Comparison of ENCODE assay signal across 8 mouse cellular contexts in the genomic region with DNA sequence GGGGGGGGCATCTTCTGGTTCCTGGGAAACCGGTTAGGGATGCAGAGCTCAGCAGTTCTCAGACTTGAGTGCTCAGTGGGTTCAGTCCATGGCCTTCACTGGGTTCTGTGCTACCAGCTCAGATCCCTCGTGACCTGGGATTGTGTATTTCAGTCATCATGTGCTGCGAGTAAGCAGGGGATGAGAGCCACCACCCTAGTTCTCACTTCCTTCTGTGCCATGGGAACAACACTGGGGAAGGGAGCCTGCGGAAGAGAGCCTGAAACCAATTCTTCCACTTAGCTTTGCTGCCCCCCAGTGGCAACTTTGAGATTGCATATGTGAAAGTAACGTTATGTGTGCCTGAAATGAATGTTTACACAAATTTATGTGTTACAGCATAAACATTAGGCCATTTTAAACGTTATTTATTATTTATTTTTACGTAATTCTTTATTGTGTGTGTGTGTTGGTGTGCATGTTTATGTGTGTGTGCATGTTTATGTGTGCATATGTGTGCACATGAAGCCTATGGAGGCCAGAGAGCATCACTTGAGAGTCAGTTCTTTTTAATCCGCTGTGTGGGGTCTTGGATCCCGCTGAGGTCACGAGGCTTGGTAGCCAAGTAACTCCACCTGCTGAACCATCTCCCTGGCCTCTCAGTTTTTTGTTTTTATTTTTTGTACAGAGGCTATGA. TPM values are rescaled to one million over a fixed set of nuclear protein-coding genes. Genes with fewer than 3 reads are reported as not detected.
DNase-seq lines count a peak whose midpoint lies in the region; ATAC-seq and TF ChIP-seq lines count a peak whose summit lies in the region.

No protein-coding gene starts in this region.

- 13% methylated on average over 10 of the region's 10 CpGs for WGBS in forebrain, embryonic 11.5 days
- 9% methylated on average over 10 of the region's 10 CpGs for WGBS in heart, postnatal 0 days
- WGBS in liver, embryonic 16.5 days (ENCODE audit: insufficient replicate concordance): 11% methylated on average over 10 of the region's 10 CpGs
- WGBS in neural tube, embryonic 12.5 days: 15% methylated on average over 10 of the region's 10 CpGs
- WGBS in stomach, postnatal 0 days: 11% methylated on average over 10 of the region's 10 CpGs

- no peak overlapping the region for H3K4me3 ChIP-seq in forebrain, embryonic 11.5 days (ENCODE audit: low read depth, low read length)
- H3K4me3 ChIP-seq in heart, postnatal 0 days (ENCODE audit: low read depth, low read length): no peak overlapping the region
- no peak overlapping the region for H3K4me3 ChIP-seq in liver, embryonic 16.5 days (ENCODE audit: low read depth, low read length)
- no peak overlapping the region for H3K4me3 ChIP-seq in neural tube, embryonic 12.5 days
- no peak overlapping the region for H3K4me3 ChIP-seq in stomach, postnatal 0 days (ENCODE audit: low read depth, low read length)

- no peaks in the 10 kb centered on the region for H3K9me3 ChIP-seq in forebrain, embryonic 11.5 days (ENCODE audit: control insufficient read depth, low read length)
- no peaks in the 10 kb centered on the region for H3K9me3 ChIP-seq in heart, postnatal 0 days (replicated peaks; ENCODE audit: control insufficient read depth, low read length)
- H3K9me3 ChIP-seq in liver, embryonic 16.5 days (replicated peaks; ENCODE audit: control insufficient read depth, low read length): no peaks in the 10 kb centered on the region
- no peaks in the 10 kb centered on the region for H3K9me3 ChIP-seq in neural tube, embryonic 12.5 days
- H3K9me3 ChIP-seq in stomach, postnatal 0 days (ENCODE audit: control insufficient read depth, low read length): no peaks in the 10 kb centered on the region

- no peak overlapping the region for H3K9ac ChIP-seq in forebrain, embryonic 11.5 days (ENCODE audit: low read length)
- H3K9ac ChIP-seq in heart, postnatal 0 days (replicated peaks; ENCODE audit: low read depth, low read length): no peak overlapping the region
- H3K9ac ChIP-seq in liver, embryonic 16.5 days (ENCODE audit: low read depth, low read length): no peak overlapping the region
- H3K9ac ChIP-seq in neural tube, embryonic 12.5 days: no peak overlapping the region
- no peak overlapping the region for H3K9ac ChIP-seq in stomach, postnatal 0 days (ENCODE audit: low read length)

- DNase-seq in CD8-positive naive resting alpha-beta T cell, adult 2 months (ENCODE audit: low read depth in 2 of 2, low spot score in 2 of 2): peak; percentile 44 to 63
- peak; percentile 73 for DNase-seq in c-Kit-positive CD71-negative TER-119-negative erythroid progenitor cells, embryonic 14.5 days (ENCODE audit: low read depth)
- peak; percentile 86 for DNase-seq in forebrain, embryonic 11.5 days (ENCODE audit: low spot score)
- peak; percentile 70 for DNase-seq in heart, postnatal 0 days (ENCODE audit: low spot score)
- DNase-seq in kidney, postnatal 36 days: peak; percentile 75 to 94
- peak; percentile 84 for DNase-seq in stomach, postnatal 0 days (ENCODE audit: low spot score)

- H3K27me3 ChIP-seq in forebrain, embryonic 11.5 days (ENCODE audit: control insufficient read depth, insufficient read depth, low read length): no peaks in the 10 kb centered on the region
- no peaks in the 10 kb centered on the region for H3K27me3 ChIP-seq in heart, postnatal 0 days (ENCODE audit: control insufficient read depth, insufficient read depth, low read length)
- H3K27me3 ChIP-seq in liver, embryonic 16.5 days (ENCODE audit: control insufficient read depth, insufficient read depth, low read depth, low read length): no peaks in the 10 kb centered on the region
- H3K27me3 ChIP-seq in neural tube, embryonic 12.5 days (replicated peaks): no peaks in the 10 kb centered on the region
- H3K27me3 ChIP-seq in stomach, postnatal 0 days (ENCODE audit: control insufficient read depth, insufficient read depth, low read length): no peaks in the 10 kb centered on the region

- no peak for TF ChIP-seq EP300 in heart, postnatal 0 days (IDR thresholded peaks at IDR 0.05; ENCODE audit: low read depth)
- no peak for TF ChIP-seq EP300 in stomach, postnatal 0 days (optimal IDR thresholded peaks at IDR 0.05)

- ATAC-seq in forebrain, embryonic 11.5 days (replicated peaks; ENCODE audit: low FRiP score): peak; percentile 77
- peak; percentile 58; the same call in 1 of the 2 replicates for ATAC-seq in heart, postnatal 0 days (ENCODE audit: insufficient read depth, low read depth)
- ATAC-seq in liver, embryonic 16.5 days (ENCODE audit: low read depth): peak; percentile 39; the same call in 1 of the 2 replicates
- 0 out of 2 replicates have a peak, but pooled peaks have one; percentile 53 for ATAC-seq in neural tube, embryonic 12.5 days (ENCODE audit: low FRiP score, low read depth)
- peak; percentile 89 for ATAC-seq in stomach, postnatal 0 days (ENCODE audit: low FRiP score, low TSS enrichment)

- TF ChIP-seq CTCF in heart, postnatal 0 days (IDR thresholded peaks at IDR 0.05; ENCODE audit: low read depth): peak; percentile 89
- peak; percentile 96 for TF ChIP-seq CTCF in stomach, postnatal 0 days (IDR thresholded peaks at IDR 0.05; ENCODE audit: low read depth)

- H3K36me3 ChIP-seq in forebrain, embryonic 11.5 days (ENCODE audit: control insufficient read depth, insufficient read depth, low read length): no peaks in the 10 kb centered on the region
- H3K36me3 ChIP-seq in heart, postnatal 0 days (replicated peaks; ENCODE audit: control insufficient read depth, insufficient read depth, low read length): no peaks in the 10 kb centered on the region
- H3K36me3 ChIP-seq in liver, embryonic 16.5 days (ENCODE audit: control insufficient read depth, insufficient read depth): no peaks in the 10 kb centered on the region
- H3K36me3 ChIP-seq in neural tube, embryonic 12.5 days: no peaks in the 10 kb centered on the region
- H3K36me3 ChIP-seq in stomach, postnatal 0 days (ENCODE audit: control insufficient read depth, insufficient read depth, low read length): no peaks in the 10 kb centered on the region

- no peak overlapping the region for H3K4me2 ChIP-seq in forebrain, embryonic 11.5 days (ENCODE audit: low read depth, low read length, severe bottlenecking)
- H3K4me2 ChIP-seq in heart, postnatal 0 days (ENCODE audit: low read depth, low read length): no peak overlapping the region
- no peak overlapping the region for H3K4me2 ChIP-seq in liver, embryonic 16.5 days (ENCODE audit: low read depth, low read length)
- H3K4me2 ChIP-seq in neural tube, embryonic 12.5 days (replicated peaks): no peak overlapping the region
- no peak overlapping the region for H3K4me2 ChIP-seq in stomach, postnatal 0 days (replicated peaks; ENCODE audit: low read depth)

- H3K27ac ChIP-seq in forebrain, embryonic 11.5 days (ENCODE audit: low read depth, low read length): no peak overlapping the region
- no peak overlapping the region for H3K27ac ChIP-seq in heart, postnatal 0 days (ENCODE audit: low read depth)
- H3K27ac ChIP-seq in liver, embryonic 16.5 days (ENCODE audit: low read length): no peak overlapping the region
- no peak overlapping the region for H3K27ac ChIP-seq in neural tube, embryonic 12.5 days
- no peak overlapping the region for H3K27ac ChIP-seq in stomach, postnatal 0 days (replicated peaks)

- H3K4me1 ChIP-seq in forebrain, embryonic 11.5 days (replicated peaks; ENCODE audit: control insufficient read depth, insufficient read depth, low read length): 0 out of 2 replicates have a peak, but pooled peaks cover 2% of the 10 kb centered on the region
- no peaks in the 10 kb centered on the region for H3K4me1 ChIP-seq in heart, postnatal 0 days (ENCODE audit: control insufficient read depth, insufficient read depth)
- no peaks in the 10 kb centered on the region for H3K4me1 ChIP-seq in liver, embryonic 16.5 days (ENCODE audit: control insufficient read depth, low read depth, low read length)
- H3K4me1 ChIP-seq in neural tube, embryonic 12.5 days: no peaks in the 10 kb centered on the region
- H3K4me1 ChIP-seq in stomach, postnatal 0 days (replicated peaks; ENCODE audit: control insufficient read depth, insufficient read depth): no peaks in the 10 kb centered on the region

RNA-seq across cellular contexts. Expression of a gene that starts 38.8 kb away (rescaled TPM):
- 0.11 TPM in 1 of 2 replicates, not detected in the other for polyA plus RNA-seq in forebrain, embryonic 11.5 days (2014; fragmentation: Nextera tagmentation; extraction: Ambion mirVana)
- total RNA-seq in heart, postnatal 0 days (2014; rRNA removed; ENCODE audit: low replicate concordance): 0.08 and 0.11 TPM in 2 replicates
- 0.25 and 0.46 TPM in 2 replicates for polyA plus RNA-seq in heart, postnatal 0 days (2015; fragmentation: Nextera tagmentation; extraction: Ambion mirVana)
- polyA plus RNA-seq in liver, embryonic 16.5 days (2015; fragmentation: Nextera tagmentation; extraction: Ambion mirVana): 0.04 and 0.05 TPM in 2 replicates
- 0.18 and 0.22 TPM in 2 replicates for polyA plus RNA-seq in neural tube, embryonic 12.5 days (2016; fragmentation: Nextera tagmentation; extraction: Ambion mirVana)
- 0.05 and 0.11 TPM in 2 replicates for polyA plus RNA-seq in stomach, postnatal 0 days (2015; fragmentation: Nextera tagmentation; extraction: Ambion mirVana)

RNA-seq across cellular contexts. Expression of a gene that starts 45.9 kb away (rescaled TPM):
- polyA plus RNA-seq in forebrain, embryonic 11.5 days (2014; fragmentation: Nextera tagmentation; extraction: Ambion mirVana): 0.96 and 1.2 TPM in 2 replicates
- total RNA-seq in heart, postnatal 0 days (2014; rRNA removed; ENCODE audit: low replicate concordance): 1.6 TPM in 1 of 2 replicates, not detected in the other
- polyA plus RNA-seq in heart, postnatal 0 days (2015; fragmentation: Nextera tagmentation; extraction: Ambion mirVana): 1.1 TPM in 2 replicates
- 14.9 and 15.5 TPM in 2 replicates for polyA plus RNA-seq in liver, embryonic 16.5 days (2015; fragmentation: Nextera tagmentation; extraction: Ambion mirVana)
- 0.79 and 1.2 TPM in 2 replicates for polyA plus RNA-seq in neural tube, embryonic 12.5 days (2016; fragmentation: Nextera tagmentation; extraction: Ambion mirVana)
- 1.8 TPM in 2 replicates for polyA plus RNA-seq in stomach, postnatal 0 days (2015; fragmentation: Nextera tagmentation; extraction: Ambion mirVana)

Comparison
In these comparisons a context has a peak if more than half of its experiments do, and no peak if none do; other contexts are left out.
1. ATAC-seq: peak in every context shown above with its lines; median percentile 89 in stomach, postnatal 0 days; 77 in forebrain, embryonic 11.5 days; 58 in heart, postnatal 0 days; 53 in neural tube, embryonic 12.5 days; 39 in liver, embryonic 16.5 days.